Mouse (Mus musculus): ENCODE results near the gene Ifi47.

GRCm38 (mm10) chr11:49077012-49077411 lies 625 bp downstream of the Ifi47 start:
- TF ChIP-seq POLR2A (IDR thresholded peaks at IDR 0.05; ENCODE audit: insufficient read depth, low read depth, low read length) (no peak), CTCF (IDR thresholded peaks at IDR 0.05; ENCODE audit: insufficient read depth, low read depth, low read length) (no peak)

Measured in olfactory bulb, adult 2 months (tissue).